Mouse (Mus musculus) cerebellum, adult (tissue): ENCODE data around the gene Card19.

ENCODE experiments used
- ATAC-seq: cut with Nextera tagmentation; 2 replicates; pipeline ENCODE4 v1.9.2; 2017; ENCODE audit warnings: mild to moderate bottlenecking, moderate library complexity, mixed read lengths; ENCODE audit not compliant: insufficient number of reproducible peaks, low FRiP score, low TSS enrichment

Gene Card19

DNA sequence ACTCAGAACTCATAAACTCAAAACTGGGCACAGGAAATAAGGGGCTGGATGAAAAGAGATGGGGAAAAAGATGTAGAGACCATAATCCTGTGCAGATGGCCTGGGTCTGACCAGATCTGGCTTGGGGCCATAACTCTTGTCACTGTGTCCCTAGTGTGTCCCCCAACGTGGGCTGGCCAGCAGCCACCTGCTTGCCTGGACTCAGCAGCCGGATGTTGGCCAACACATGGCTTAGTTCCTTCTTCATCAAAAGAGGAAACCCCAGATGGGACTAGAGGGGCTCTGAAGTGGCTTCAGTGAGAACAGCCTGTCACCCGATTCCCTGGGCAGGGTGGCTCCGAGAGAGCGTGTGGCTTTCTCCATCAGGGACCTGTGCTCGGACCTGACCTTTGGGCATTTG lies 19.1 kb downstream of the Card19 start:
- ATAC-seq, result no peak

DNA sequence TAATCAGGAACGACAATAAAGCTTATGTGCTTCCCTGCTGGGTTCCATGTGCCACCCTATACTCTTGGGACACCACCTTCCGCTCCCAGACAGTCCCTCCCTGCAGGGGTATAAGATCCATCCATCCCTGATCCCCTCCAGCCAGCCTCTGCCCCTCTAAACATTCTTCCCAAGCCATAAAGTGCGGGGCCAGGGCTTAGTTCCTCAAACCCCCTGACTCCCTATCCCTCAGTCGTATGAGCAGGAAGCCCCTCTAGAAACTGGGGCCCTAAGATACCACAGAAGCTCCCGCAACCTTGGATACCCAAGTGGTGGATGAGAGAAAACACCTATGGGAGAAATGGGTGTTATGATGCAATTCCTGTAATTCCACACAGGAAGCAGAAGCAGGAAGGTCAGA lies 19.6 kb downstream of the Card19 start:
- no peak for ATAC-seq

DNA sequence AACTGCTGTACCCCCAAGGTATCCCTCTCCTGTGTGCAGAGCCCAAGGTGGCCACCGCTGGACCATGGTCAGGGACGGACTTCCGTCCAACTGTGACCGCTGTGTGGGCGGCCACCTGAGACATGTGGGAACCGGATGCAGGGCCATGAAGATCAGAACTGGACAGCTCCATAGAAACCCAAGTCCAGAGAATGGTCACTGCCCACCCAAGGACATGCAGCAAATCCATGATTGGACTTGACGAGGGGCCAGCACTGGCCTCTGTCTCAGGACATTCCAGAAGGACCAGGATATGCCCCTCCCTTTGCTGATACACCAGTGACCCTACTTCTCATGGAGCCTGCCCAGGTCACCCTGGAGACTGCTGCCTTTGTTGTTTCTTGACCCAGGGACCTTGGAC lies 20.2 kb downstream of the Card19 start:
- no peak for ATAC-seq

DNA sequence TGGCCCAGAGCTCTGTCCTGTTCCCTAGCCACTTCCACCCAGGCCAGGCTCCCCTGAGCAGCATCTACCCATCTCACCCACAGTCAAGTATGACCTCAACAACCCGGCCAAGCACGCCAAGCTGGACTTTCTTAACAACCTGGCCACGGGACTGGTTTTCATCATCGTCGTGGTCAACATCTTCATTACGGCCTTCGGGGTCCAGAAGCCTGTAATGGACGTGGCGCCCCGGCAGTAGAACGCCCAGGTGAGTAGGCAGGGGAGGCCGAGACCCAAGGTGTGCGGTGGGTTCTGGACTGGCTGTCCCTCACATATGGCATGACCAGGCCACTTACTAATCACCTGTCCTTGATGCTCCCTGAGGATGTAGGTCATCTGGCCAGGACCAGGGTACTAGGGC lies 21.0 kb downstream of the Card19 start:
- ATAC-seq, result no peak

DNA sequence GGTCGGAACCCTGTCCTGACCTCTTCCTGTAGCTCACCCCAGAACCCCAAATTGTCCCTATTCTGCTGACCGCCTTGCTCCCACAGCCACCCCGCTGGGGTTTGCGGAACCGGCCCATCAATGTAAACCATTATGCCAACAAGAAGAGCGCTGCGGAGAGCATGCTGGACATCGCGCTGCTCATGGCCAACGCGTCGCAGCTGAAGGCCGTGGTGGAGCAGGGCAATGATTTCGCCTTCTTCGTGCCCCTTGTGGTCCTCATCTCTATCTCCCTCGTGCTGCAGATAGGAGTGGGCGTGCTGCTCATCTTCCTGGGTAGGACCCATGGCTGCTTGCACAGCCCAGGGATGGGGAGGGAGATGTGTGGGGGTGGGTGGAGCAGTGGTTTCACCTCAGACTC lies 22.2 kb downstream of the Card19 start:
- no peak for ATAC-seq

DNA sequence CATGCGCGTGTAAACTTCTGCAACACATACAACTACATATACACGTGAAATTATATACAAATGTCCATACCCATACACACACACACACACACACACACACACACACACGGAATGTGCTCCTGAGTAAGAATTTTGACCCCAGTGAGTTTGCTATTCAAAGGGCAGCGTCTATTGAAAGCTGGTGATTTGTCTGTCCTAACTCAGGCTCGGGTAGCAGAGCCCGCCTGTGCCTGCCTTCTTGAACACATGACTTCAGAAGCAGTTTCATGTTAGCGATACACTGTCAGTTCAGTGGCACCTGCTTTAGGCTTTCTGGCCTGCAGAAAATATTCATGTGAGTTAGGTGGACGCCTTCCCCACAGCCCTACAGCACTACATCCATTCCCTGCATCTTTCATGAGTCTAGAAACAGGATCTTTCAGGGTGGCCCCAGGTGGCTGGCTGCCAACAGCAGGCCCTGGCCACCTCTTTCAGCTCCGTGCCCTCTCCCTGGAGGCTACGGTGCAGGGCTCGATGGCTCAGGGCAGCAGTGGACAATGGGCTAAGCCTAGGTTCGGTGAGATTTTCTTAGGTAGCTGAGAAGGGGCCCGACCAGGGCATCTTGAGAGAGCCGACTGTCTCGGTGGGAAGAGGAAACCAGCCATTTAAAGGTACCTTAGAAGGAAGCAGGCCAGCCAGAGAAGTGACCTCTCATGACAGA lies 23.5 kb downstream of the Card19 start:
- no peak for ATAC-seq

DNA sequence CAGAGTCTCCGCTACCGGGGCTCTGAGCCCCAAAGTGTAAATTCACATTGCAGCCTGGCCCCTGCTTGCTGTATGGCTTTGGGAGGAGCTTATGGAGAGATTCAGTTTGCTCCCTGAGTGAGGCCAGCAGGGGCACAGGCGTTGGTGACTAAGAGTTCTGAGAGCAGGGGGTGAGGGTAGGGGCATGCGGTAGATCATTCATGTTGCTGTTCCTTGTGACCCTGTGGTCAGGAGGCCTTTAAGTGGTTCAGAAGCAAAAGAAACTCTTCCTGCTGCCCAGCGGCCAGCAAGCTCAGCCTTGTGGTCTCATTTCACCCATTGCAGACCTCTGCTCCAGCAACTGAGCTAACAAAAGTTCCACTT lies 24.2 kb downstream of the Card19 start:
- no peak for ATAC-seq

DNA sequence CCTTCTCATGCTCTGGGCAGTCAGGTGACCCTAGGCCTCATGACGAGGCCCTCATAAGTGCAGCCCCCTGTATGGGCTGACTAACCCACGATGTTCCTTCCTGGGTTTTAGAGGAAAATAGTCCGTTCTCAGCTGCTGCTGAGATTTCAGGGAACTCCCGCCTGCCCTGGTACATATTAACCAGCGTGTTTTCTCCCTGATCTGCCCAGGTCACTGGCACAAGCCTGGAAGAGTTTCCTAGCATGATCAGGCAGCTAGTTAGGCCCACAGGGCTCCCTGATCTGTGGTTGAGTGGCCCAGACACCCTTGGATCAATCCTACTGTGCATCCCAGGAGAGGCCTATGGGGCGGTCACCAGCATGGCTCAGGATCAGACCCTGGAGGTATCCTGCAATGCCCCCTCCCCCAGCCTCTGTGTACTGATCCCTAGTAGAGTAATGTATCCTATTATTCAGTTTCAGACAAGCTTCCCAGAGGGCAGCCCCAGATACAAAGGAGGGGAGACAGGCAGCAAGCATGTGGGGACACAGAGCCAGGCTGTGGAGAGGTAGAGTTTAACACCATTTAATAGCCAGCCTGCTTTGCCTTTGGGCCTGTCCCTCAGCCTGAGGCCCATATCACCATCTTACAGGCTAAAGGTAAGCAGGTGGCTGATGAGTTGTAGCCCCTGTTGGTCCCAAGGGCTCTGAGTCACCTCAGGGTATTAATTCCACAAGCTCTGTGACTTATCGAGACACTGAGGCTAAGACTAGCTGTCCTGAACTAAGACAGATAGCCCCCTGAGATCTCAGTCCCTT lies 24.8 kb downstream of the Card19 start:
- no peak for ATAC-seq

DNA sequence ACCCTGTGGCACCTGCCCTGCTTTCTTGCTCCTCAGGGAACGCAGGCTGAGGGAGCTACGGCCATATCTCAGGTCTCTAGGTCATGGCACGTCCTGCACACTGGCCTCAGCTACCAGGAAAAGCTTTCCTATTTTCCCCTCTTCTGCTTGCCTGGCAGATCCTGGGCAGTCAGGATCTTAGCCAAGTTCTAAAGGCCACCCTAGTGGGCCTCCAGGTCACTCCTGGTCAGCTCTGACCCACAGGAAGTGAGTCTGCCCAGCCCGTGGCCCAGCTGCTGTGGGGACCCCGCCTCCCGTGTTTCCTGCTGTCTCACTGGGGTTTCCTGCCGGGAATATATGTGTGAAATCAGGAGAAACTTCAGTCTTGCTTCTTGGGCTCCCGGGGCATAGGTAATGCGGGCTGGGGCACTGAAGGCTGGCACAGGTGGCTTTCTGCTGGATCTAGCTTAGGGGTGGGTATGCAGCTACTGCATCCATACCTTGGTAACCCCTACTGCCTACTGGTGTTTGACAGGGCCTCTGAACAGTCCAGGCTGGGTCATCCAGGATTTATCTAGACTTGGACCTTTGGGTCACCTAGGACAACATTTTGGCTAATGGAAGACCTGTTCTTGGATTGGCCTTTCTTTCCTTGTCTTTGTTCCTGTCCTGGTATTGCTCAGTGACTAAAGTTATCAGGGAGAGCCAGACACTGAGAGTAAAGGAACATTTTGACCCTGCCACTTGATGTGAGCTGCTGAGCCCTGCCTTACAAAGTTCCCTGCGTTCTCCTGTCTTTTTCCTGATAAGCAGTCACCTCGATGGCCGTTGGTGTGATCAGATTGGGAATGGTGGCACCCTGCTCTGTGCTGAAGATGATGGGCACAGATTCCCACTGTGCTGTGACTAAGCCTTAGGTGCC lies 25.6 kb downstream of the Card19 start:
- ATAC-seq, result no peak

DNA sequence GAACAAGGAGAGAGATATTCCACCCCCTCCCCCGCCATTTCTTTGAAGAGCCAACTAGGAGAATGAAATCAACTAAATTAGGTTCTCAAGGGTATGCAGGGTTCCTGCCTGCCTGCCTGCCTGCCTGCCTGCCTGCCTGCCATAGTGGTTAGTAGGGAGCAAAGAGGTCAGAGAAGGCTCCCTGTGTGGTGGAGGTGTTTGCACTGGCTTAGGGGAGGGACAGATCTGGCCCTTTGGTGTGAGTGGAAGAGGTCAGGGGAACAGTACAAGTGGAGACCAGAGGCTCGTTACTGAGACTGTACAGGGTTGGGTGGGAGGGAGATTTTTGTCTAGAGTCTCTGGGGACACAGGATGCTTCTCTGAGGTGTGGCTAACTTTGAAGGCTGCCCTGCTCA lies 26.9 kb downstream of the Card19 start:
- no peak for ATAC-seq

DNA sequence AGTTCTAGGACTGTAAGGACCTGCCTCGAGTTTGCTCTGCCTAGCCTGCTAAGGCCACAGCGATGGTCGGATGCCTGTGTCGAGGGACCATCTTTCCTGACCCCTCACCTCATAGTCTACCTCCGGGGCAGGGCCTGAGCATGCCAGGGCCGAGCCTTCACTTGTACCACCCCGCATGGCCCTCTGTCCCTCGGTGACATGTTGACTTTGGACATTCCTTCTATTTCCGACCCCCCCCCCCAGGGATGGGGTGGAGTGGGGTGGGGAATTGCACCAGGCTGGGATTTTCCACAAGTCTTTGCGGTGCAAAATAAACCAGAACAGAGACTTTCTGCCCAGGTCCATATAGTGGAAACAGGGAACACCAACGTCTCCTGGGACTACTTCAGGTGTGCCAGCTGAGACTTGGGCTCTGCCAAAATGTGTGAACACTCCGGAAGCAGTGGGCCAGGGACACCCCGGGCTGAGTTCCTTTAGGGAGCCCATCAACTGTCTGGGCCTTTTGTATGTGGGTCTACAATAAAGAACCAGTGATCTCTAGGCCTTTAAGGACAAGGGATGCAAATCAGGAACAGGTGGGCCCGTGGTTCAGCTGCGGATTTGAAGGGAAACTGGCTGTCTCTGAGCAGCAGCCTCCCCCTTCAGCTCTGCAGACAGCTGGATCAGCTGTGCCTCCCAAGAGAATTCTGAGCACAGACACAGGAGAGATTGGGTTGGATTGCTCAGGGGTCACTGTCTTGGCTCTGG lies 27.4 kb downstream of the Card19 start:
- ATAC-seq, result peak; percentile 18; the same call in 1 of the 2 replicates

DNA sequence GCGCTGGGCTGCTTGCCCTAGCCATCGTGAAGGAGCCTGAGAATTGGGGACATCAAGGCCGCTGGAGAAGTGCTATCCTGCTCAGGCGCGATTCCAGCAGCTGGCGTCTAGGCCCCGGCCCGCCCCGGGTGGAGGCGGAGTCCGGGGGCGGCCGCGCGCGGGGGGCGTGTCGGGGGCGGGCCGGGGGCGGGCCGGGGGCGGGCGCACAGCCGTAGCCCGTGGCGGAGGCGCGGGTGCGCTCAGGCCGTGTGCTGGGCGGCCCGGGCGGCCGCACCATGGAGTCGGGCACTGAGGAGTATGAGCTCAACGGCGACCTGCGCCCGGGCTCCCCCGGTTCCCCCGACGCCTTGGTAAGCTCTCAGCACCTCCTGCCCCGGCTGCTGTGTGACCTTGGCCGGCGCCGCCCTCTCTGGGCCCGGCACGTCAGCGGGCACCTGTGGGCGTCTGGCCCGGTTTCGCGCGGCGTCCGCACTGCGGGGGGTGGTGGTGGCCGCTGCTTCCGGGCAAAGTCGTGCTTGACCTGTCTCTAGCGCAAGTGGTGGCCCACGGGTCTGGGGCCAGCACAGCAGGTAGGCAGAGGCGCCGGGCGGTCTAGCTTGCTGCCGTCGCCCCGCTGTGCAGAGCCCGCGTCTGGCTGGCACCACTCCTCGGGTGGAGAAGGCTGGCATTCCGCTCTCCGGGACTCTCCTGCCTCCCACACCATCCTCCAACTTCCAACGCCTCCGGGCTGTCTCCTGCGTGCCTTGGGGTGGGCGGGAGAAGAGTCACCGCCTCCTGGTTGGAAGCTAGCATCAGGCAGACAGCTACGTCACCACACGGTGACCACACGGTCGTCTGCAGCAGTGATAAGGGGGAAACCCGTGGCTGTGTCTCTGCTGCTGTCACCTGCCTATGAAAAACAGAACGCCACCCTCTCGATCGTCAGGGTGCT lies 28.3 kb downstream of the Card19 start, which contains the start of gene Ninj1:
Gene Ninj1, plus strand, starts transcription at position 198 of the 931 bp plus-strand sequence.
- ATAC-seq, result peak; percentile 57

DNA sequence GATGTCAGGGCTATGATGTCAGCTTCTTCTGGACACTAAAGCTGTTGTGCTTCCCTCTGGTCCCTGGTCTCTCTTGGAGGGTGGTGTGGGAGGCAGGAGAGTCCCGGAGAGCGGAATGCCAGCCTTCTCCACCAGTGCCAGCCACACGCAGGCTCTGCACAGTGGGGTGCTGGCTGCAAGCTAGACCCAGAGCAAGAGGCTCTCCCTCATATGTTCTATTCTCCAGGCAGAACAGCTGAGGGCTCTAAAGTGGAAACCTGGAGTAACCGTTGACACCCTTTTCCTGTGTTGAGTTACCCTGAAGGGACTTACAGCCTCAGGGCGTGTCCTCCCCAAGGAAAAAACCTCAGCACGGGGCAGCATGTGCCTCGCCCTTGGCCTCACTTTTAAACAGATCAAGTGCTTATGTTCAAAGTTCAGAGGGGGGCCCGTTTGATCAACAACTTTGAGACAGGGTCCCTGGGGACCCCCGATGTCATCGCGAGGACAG lies 29.0 kb downstream of the Card19 start:
- ATAC-seq, result 0 out of 2 replicates have a peak, but pooled peaks have one; percentile 3

DNA sequence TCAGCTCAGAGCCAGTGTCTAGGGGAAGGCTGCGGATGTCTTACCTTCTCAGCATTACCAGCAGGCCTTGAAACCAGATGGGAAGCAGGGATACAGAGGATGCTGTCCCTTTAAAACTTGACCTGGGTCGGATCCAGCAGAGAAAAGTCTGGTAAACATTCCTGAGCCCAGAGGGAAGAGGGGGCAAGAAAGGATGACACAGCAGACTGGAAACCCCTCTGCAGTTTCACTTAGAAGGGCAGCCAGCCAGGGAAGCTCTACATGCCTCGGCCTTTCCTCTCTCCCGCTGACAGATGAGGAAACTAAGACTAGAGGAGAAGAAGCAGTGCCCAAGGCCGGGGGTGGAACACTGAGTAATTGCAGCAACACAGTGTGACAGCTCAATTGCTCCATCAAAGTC lies 32.2 kb downstream of the Card19 start:
- ATAC-seq, result no peak

DNA sequence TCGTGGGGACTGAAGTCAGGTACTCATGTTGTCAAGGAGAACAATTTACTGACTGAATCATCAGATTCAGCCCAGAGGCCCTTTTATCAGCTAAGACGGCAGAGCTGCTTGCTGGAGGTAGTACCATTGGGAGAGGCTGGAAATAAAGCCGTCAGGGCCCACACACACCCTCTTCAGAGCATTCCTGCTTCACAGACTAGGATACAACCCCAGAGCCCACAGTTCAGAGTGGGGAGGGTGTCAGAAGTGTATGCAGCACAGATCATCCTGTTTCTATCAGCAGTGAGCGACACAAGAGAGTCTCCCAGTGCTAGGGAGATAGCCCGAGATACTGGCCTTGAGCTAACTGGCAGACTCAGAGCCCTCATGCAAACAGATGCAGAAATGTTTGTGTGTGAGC lies 32.7 kb downstream of the Card19 start:
- ATAC-seq, result no peak

DNA sequence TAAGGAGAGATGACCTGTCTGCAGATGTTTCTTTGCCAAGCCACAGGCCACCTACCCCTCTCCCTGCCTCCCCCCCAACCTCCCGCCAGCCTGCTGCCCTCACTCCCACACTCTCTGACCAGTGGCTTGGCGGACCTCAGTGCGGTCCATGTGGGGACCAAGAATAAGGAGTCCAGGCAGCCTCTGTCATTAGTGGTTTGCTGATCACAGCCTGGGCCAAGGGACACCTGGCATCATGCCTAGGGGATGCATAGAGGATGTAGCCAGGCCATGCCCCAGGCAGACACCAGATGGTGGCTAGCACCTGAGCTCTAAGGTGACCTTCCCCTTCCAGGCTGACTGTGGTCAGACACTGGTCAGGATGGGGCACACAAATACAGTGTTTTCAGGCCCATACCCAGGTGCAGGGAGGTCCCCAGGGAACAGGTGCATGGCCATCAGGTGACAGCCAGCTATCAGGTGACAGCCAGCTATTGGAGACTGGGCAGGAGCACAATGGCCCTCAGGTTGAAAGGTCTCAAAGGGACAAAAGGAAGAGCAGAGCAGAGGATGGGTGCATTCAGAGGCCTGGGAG lies 34.3 kb downstream of the Card19 start:
- ATAC-seq, result peak; percentile 65

DNA sequence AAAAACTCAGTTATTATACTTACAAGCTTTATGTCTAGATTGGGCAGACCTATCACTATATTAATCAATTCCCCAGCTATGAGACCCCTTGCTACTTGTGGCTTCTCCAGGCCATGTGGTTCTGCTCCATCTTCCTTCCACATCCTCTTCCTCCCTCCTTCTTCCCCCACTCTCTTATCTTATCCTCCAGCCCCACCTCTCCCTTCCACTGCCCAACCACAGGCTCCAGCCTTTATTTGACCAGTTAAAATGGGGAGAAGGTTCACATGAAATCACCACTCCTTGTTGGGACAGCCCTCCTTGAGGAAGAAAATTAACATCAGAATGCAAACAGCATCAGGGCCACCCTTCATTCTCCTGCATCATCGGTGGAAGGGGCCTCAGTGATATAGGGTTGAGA lies 35.1 kb downstream of the Card19 start:
- ATAC-seq, result no peak

DNA sequence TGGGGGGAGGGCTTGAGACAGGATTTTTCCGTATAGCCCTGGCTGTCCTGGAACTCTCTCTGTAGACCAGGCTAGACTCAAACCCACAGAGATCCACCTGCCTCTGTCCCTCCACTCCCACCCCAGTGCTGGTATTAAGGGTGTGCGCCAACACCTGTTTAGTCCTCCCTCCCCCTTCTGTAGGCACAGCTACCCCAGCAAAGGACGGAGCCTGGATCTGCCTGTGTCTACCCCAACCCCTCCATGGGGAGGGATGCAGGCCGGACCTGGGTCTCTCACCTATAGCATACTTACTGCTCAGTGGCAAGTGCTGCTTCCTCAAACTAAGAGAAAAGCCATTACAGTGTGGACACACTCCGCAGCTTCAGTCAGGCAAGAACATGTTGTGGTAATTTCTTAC lies 35.6 kb downstream of the Card19 start:
- ATAC-seq, result no peak
